Mouse (Mus musculus): Measurements from ENCODE around the gene Nat8f5. TPM values are rescaled to one million over a fixed set of nuclear protein-coding genes. Genes with fewer than 3 reads are reported as not detected.

Nat8f5 gene
- polyA plus RNA-seq, 1 experiment from 2014 or later, result not detected

Small RNA genes within 50 kb of the gene (microRNA-seq; reads per million reads assigned to microRNA genes)
- gene Mir6375, result not detected

Other genes with a start within 250 kb of the Nat8f5 start
- gene Alms1, start 233.4 kb downstream of the Nat8f5 start, polyA plus RNA-seq (2015; fragmentation: Nextera tagmentation; extraction: Ambion mirVana), result 5.9 TPM in 2 replicates
- not detected in 2 replicates for gene Nat8f7, start 107.8 kb downstream of the Nat8f5 start, polyA plus RNA-seq (2015; fragmentation: Nextera tagmentation; extraction: Ambion mirVana)
- gene Nat8f3, start 55.2 kb downstream of the Nat8f5 start, polyA plus RNA-seq (2015; fragmentation: Nextera tagmentation; extraction: Ambion mirVana), result 0.24 and 0.34 TPM in 2 replicates
- not detected in 2 replicates for gene Nat8f6, start within 50 bp of the Nat8f5 start, polyA plus RNA-seq (2015; fragmentation: Nextera tagmentation; extraction: Ambion mirVana)
- gene Nat8, start 11.1 kb upstream of the Nat8f5 start, polyA plus RNA-seq (2015; fragmentation: Nextera tagmentation; extraction: Ambion mirVana), result not detected in 2 replicates
- not detected in 2 replicates for gene Nat8f2, start 48.2 kb upstream of the Nat8f5 start, polyA plus RNA-seq (2015; fragmentation: Nextera tagmentation; extraction: Ambion mirVana)
- 6.0 and 6.8 TPM in 2 replicates for gene Nat8f4, start 83.9 kb upstream of the Nat8f5 start, polyA plus RNA-seq (2015; fragmentation: Nextera tagmentation; extraction: Ambion mirVana)
- gene Tprkb, start 90.9 kb upstream of the Nat8f5 start, polyA plus RNA-seq (2015; fragmentation: Nextera tagmentation; extraction: Ambion mirVana), result 48.6 and 49.1 TPM in 2 replicates
- 11.9 and 13.6 TPM in 2 replicates for gene Nat8f1, start 94.7 kb upstream of the Nat8f5 start, polyA plus RNA-seq (2015; fragmentation: Nextera tagmentation; extraction: Ambion mirVana)
- gene Dusp11, start 140.7 kb upstream of the Nat8f5 start, polyA plus RNA-seq (2015; fragmentation: Nextera tagmentation; extraction: Ambion mirVana), result 42.7 and 47.9 TPM in 2 replicates
- not detected in 2 replicates for gene Figla, start 195.2 kb upstream of the Nat8f5 start, polyA plus RNA-seq (2015; fragmentation: Nextera tagmentation; extraction: Ambion mirVana)
- gene Add2, start 207.7 kb upstream of the Nat8f5 start, polyA plus RNA-seq (2015; fragmentation: Nextera tagmentation; extraction: Ambion mirVana), result 224 and 230 TPM in 2 replicates

All from forebrain, embryonic 15.5 days (tissue).